Mouse (Mus musculus): ENCODE measurements around the gene Pde8b.

GRCm38 (mm10) chr13:95108035-95108434 lies 142.1 kb downstream of the Pde8b start:
- no peak for TF ChIP-seq CTCF (conservative IDR thresholded peaks at IDR 0.05; ENCODE audit: low read length)
- no peak for TF ChIP-seq NANOG (IDR thresholded peaks at IDR 0.05; ENCODE audit: borderline replicate concordance, low read length)
